Mouse (Mus musculus): ENCODE measurements at regions not wholly inside any gene's neighbourhood (a gene's known extent, or its start where the extent isn't known, plus 50 kb on each side); places are given as distances from the start of the nearest gene placed in this dataset.

DNA sequence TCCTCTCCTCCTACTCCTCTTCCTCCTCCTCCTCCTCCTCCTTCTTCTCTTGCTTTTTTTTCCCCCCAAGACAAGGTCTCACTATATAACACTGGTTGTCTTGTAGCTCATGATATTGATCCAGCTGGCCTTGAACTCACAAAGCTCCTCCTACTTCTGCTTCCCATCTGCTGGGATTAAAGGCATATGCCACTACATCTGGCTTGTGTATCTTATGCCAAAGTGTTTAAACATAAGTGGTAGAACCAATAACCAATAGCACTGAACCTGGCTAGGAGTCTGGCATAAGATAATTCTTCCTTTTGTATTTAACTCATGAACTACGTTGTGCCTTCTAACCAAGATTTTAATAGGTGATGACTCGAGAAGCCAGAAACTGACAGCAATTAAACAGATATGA is 143.7 kb downstream of the Dusp6 start:
- TF ChIP-seq GATA1 (IDR thresholded peaks at IDR 0.05; ENCODE audit: low read length) = no peak
- TF ChIP-seq TAL1 (IDR thresholded peaks at IDR 0.05; ENCODE audit: low read length) = no peak
